Mouse (Mus musculus) inflammation-experienced regulatory T-cells, adult 16 weeks (primary cell): Measurements from ENCODE around the gene Ugdh. TPM values are rescaled to one million over a fixed set of nuclear protein-coding genes. Genes with fewer than 3 reads are reported as not detected.

Experiments used
- polyA plus RNA-seq: library from polyadenylated mRNA; unstranded; fragments of 100-300 nt; shearing (Covaris generic); gene quantifications from one replicate; pipeline ENCODE4 v1.2.1, GENCODE M21; 2017

Ugdh gene
- 54.8 TPM for polyA plus RNA-seq

DNA sequence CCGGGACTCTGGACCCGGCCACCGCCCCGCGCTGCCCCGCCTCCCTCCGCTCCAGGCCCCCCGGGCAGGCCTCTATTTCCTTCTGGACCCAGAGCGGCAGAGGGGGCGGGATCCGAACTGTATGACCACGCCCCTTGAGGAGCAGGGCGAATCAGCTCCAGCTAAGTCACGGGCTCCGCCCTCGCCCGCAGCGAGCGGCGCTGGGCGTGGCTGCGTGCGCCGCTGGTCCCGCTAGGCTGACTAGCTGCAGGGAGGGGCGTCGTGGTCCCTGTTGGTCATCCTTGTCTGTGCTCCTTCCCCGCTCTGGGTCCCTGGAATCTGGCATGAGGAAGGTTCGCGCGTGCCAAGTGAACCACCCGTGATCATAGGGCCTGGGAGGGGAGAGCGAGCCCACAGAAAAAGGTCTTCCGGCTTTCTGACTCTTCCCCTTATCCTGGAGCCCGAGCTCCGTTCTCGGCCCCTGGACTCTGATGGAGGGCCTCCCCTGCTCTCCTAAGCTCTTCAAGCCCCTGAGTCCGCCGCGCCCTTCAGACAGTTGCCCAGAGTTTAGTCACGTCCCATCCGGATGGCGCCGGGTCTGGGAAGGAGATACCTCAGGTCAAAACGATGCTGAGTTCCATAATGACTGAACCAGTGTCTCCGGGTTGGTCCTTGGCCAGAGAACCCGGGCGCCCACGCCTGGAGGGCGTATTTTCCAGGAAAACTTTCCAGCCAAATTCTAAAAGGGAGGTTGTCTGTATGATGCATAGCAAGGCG lies at the start of gene Ugdh:
Gene Ugdh, minus strand, starts transcription at position 144 of the 756 bp plus-strand sequence.

DNA sequence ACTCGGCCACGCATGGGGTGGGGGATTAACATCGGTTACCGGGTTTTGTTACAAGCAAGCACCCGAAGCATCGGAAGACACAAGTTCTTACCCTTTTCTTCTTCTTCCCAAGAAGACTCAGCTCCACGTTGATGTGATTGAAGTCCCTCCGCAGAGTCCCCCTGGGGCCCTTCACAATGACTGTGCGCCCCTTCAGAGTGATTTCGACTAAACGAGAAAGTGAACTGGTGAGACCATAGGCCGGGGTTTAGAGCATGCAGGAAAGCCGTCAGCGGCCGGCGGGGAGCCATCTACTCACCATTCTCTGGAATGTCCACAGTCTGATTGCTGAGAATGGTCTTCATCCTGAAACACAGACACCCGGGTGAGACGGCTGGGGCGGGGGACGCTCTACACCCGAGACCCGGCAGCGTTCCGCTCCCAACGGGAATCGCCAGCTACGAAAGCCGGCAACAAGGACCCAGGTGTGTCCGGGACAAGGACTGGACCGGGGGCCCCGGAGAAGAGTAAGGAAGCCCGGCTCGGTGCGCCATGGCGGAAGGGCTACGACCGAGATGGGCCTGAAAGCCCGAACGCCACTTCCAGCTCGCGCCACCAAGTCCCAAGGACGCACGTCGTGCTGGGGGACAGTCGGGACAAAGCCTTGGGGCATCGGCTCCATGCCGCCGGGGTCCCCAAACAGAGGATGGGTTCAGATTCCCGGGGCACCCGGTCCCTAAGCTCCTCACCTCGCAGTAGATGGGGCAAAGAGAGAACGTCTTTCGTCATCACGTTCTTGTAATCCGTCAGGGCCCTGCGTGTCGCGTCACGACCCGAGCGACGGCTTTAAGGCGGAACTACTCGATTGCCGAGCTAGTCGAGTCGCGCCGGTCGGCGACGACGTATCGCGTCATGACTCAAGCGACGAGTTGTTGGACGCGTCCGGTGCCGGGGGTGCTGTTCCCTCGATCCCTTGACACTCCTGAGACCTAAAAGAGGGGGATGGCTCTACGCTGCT lies 44.8 kb downstream of the Ugdh start, which contains the start of the genes Rpl9 and Lias:
Gene Rpl9, minus strand, starts transcription at position 797 of the 997 bp plus-strand sequence.
Gene Lias, plus strand, starts transcription at position 850 of the 997 bp plus-strand sequence.

Other genes with a start within 250 kb of the Ugdh start
- gene Wdr19, start 236.3 kb downstream of the Ugdh start, polyA plus RNA-seq: 9.3 TPM
- gene Rfc1, start 100.3 kb downstream of the Ugdh start, polyA plus RNA-seq: 62.2 TPM
- not detected for gene Klb, start 87.6 kb downstream of the Ugdh start, polyA plus RNA-seq
- 894 TPM for gene Rpl9, start 44.5 kb downstream of the Ugdh start, polyA plus RNA-seq
- 48.9 TPM for gene Lias, start 44.5 kb downstream of the Ugdh start, polyA plus RNA-seq
- gene Gm43552, start 56.9 kb upstream of the Ugdh start, polyA plus RNA-seq: 1.1 TPM
- gene Smim14, start 101.2 kb upstream of the Ugdh start, polyA plus RNA-seq: 188 TPM
- gene Ube2k, start 101.3 kb upstream of the Ugdh start, polyA plus RNA-seq: 115 TPM